ENCODE assay signal across 10 mouse cellular contexts in the genomic region with DNA sequence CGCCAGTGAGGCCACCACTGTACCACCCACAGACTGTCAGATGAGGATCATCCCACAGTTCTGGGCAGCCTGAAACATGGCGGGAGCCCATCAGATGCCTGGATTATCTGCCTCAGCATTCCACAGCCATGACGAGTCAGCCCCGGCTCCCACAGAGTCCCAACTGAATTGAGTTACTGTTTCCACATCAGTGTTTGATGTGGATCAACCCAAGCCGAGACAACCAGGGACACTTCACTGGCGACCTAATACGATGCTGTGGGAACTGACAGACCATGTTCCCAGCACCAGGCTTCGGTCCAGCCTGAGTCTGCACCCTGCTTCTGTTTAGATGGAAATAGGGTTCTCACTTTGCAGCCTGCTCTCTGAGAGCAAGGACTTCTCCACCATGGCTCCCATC. TPM values are rescaled to one million over a fixed set of nuclear protein-coding genes. Genes with fewer than 3 reads are reported as not detected.
DNase-seq lines count a peak whose midpoint lies in the region; ATAC-seq and TF ChIP-seq lines count a peak whose summit lies in the region.
"Had no signal": no experiment of that assay in that cellular context is flagged by ENCODE, and none has a peak within 500 bp of the region (broad histone marks: within the 10 kb centered on the region; RNA-seq: fewer than 3 reads in every experiment).

No protein-coding gene starts in this region.

- H3K9me3 ChIP-seq in intestine, embryonic 16.5 days (ENCODE audit: control insufficient read depth, low read length), result no peaks in the 10 kb centered on the region
- no peaks in the 10 kb centered on the region for H3K9me3 ChIP-seq in intestine, embryonic 15.5 days
- H3K9me3 ChIP-seq in stomach, postnatal 0 days (ENCODE audit: control insufficient read depth, low read length), result no peaks in the 10 kb centered on the region
- H3K9me3 ChIP-seq: liver, embryonic 13.5 days had no signal

- no peaks in the 10 kb centered on the region for H3K27me3 ChIP-seq in intestine, embryonic 16.5 days (replicated peaks; ENCODE audit: control insufficient read depth, insufficient read depth, low read length)
- H3K27me3 ChIP-seq in intestine, embryonic 15.5 days (replicated peaks), result no peaks in the 10 kb centered on the region
- H3K27me3 ChIP-seq in stomach, postnatal 0 days (ENCODE audit: control insufficient read depth, insufficient read depth, low read length), result no peaks in the 10 kb centered on the region
- H3K27me3 ChIP-seq: liver, embryonic 13.5 days had no signal

- H3K4me2 ChIP-seq in intestine, embryonic 16.5 days (ENCODE audit: low read depth, low read length), result no peak overlapping the region
- no peak overlapping the region for H3K4me2 ChIP-seq in intestine, embryonic 15.5 days (replicated peaks)
- no peak overlapping the region for H3K4me2 ChIP-seq in stomach, postnatal 0 days (replicated peaks; ENCODE audit: low read depth)
- H3K4me2 ChIP-seq: liver, embryonic 13.5 days had no signal

- H3K4me1 ChIP-seq in intestine, embryonic 16.5 days (ENCODE audit: control insufficient read depth, insufficient read depth, low read length), result peaks cover 13% of the 10 kb centered on the region
- peaks cover 14% of the 10 kb centered on the region for H3K4me1 ChIP-seq in intestine, embryonic 15.5 days (replicated peaks)
- H3K4me1 ChIP-seq in stomach, postnatal 0 days (replicated peaks; ENCODE audit: control insufficient read depth, insufficient read depth), result 0 out of 2 replicates have a peak, but pooled peaks cover under 1% of the 10 kb centered on the region

- no peaks in the 10 kb centered on the region for H3K36me3 ChIP-seq in intestine, embryonic 16.5 days (ENCODE audit: control insufficient read depth, insufficient read depth, low read length)
- H3K36me3 ChIP-seq in intestine, embryonic 15.5 days, result peaks cover 9% of the 10 kb centered on the region; the same call in 1 of the 2 replicates
- peaks cover 7% of the 10 kb centered on the region; the same call in 1 of the 2 replicates for H3K36me3 ChIP-seq in stomach, postnatal 0 days (ENCODE audit: control insufficient read depth, insufficient read depth, low read length)
- H3K36me3 ChIP-seq: liver, embryonic 13.5 days had no signal

- peak; percentile 44; the same call in 1 of the 2 replicates for ATAC-seq in intestine, embryonic 16.5 days
- no peak for ATAC-seq in intestine, embryonic 15.5 days
- ATAC-seq in stomach, postnatal 0 days (ENCODE audit: low FRiP score, low TSS enrichment), result peak; percentile 34; the same call in 1 of the 2 replicates
- ATAC-seq in granulocyte monocyte progenitor cell, adult 5-6 weeks (replicated peaks; ENCODE audit: poor library complexity, severe bottlenecking), result no peak
- no peak for ATAC-seq in erythroid progenitor cell, adult 5-6 weeks (replicated peaks; ENCODE audit: low FRiP score, poor library complexity, severe bottlenecking)

- no peak overlapping the region for H3K9ac ChIP-seq in intestine, embryonic 16.5 days (ENCODE audit: low read depth, low read length)
- no peak overlapping the region for H3K9ac ChIP-seq in intestine, embryonic 15.5 days
- H3K9ac ChIP-seq in stomach, postnatal 0 days (ENCODE audit: low read length), result no peak overlapping the region
- H3K9ac ChIP-seq: liver, embryonic 13.5 days had no signal

- no peak for TF ChIP-seq CTCF in stomach, postnatal 0 days (IDR thresholded peaks at IDR 0.05; ENCODE audit: low read depth)

- 74% methylated on average over 8 of the region's 8 CpGs for WGBS in intestine, embryonic 16.5 days
- 71% methylated on average over 8 of the region's 8 CpGs for whole genome bisulfite sequencing in intestine, embryonic 15.5 days
- 58% methylated on average over 8 of the region's 8 CpGs for WGBS in stomach, postnatal 0 days

- H3K27ac ChIP-seq in intestine, embryonic 16.5 days (ENCODE audit: low read length), result no peak overlapping the region
- no peak overlapping the region for H3K27ac ChIP-seq in intestine, embryonic 15.5 days
- 0 out of 2 replicates have a peak overlapping the region, but pooled peaks have one; percentile 24 for H3K27ac ChIP-seq in stomach, postnatal 0 days (replicated peaks)
- H3K27ac ChIP-seq: liver, embryonic 13.5 days had no signal

- no peak overlapping the region for H3K4me3 ChIP-seq in intestine, embryonic 16.5 days (ENCODE audit: low read length)
- no peak overlapping the region for H3K4me3 ChIP-seq in intestine, embryonic 15.5 days (replicated peaks)
- no peak overlapping the region for H3K4me3 ChIP-seq in stomach, postnatal 0 days (ENCODE audit: low read depth, low read length)
- H3K4me3 ChIP-seq: liver, embryonic 13.5 days had no signal

- TF ChIP-seq EP300 in stomach, postnatal 0 days (optimal IDR thresholded peaks at IDR 0.05), result no peak

- peak; percentile 32 for DNase-seq in gastrocnemius, postnatal 10 days
- DNase-seq in heart, postnatal 4 days, result peak; percentile 68
- no peak for DNase-seq in stomach, postnatal 0 days (ENCODE audit: low spot score)
- DNase-seq in kidney, postnatal 14 days, result no peak
- DNase-seq: adrenal gland, postnatal 36 days; liver, embryonic 13.5 days had no signal

RNA-seq across cellular contexts. Expression of a gene that starts 58.1 kb away (rescaled TPM):
- polyA plus RNA-seq in intestine, embryonic 16.5 days (2015; fragmentation: Nextera tagmentation; extraction: Ambion mirVana), result 36.8 and 38.1 TPM in 2 replicates
- 33.3 and 33.9 TPM in 2 replicates for polyA plus RNA-seq in intestine, embryonic 15.5 days (2015; fragmentation: Nextera tagmentation; extraction: Ambion mirVana)
- 10 to 100 TPM; 20.1 to 22.7 TPM for total RNA-seq in gastrocnemius, postnatal 10 days (2021)
- 10 to 100 TPM; 33.5 to 33.8 TPM for total RNA-seq in heart, postnatal 4 days (2021)
- polyA plus RNA-seq in stomach, postnatal 0 days (2015; fragmentation: Nextera tagmentation; extraction: Ambion mirVana), result 35.7 and 37.2 TPM in 2 replicates
- 6.3 and 11.1 TPM in 2 replicates for total RNA-seq in granulocyte monocyte progenitor cell, adult 5-6 weeks (2014; fragmentation: Nextera tagmentation)
- total RNA-seq in granulocyte monocyte progenitor cell, adult 5-6 weeks (2017), result 9.2 and 9.7 TPM in 2 replicates
- 5.0 and 7.2 TPM in 2 replicates for total RNA-seq in erythroid progenitor cell, adult 5-6 weeks (2015; ENCODE audit: low replicate concordance)
- total RNA-seq in erythroid progenitor cell, adult 5-6 weeks (2017; ENCODE audit: low replicate concordance), result 6.2 and 8.1 TPM in 2 replicates

Comparison
In these comparisons a context has a peak if more than half of its experiments do, and no peak if none do; other contexts are left out.
1. ATAC-seq: peak in intestine, embryonic 16.5 days (single experiment) and stomach, postnatal 0 days (single experiment); none in intestine, embryonic 15.5 days (single experiment), granulocyte monocyte progenitor cell, adult 5-6 weeks (single experiment) and erythroid progenitor cell, adult 5-6 weeks (single experiment).
2. DNase-seq: peak in gastrocnemius, postnatal 10 days (single experiment) and heart, postnatal 4 days (single experiment); none in stomach, postnatal 0 days (single experiment) and kidney, postnatal 14 days (single experiment).